Mouse (Mus musculus) liver, adult 2 months (tissue): ENCODE measurements around the gene Nsl1.

ENCODE experiments used
- CTCF ChIP-seq: fragments of 200-500 bp; IDR thresholded peaks from 2 replicates; pipeline ENCODE4 v1.5.1; 2011; ENCODE audit warnings: low read depth, low read length, control low read depth
- POLR2A ChIP-seq: fragments of 200-500 bp; IDR thresholded peaks from 2 replicates; pipeline ENCODE4 v1.6.1; 2011; ENCODE audit warnings: low read length, control low read depth; ENCODE audit not compliant: insufficient read depth; ENCODE audit errors: extremely low read depth

DNA sequence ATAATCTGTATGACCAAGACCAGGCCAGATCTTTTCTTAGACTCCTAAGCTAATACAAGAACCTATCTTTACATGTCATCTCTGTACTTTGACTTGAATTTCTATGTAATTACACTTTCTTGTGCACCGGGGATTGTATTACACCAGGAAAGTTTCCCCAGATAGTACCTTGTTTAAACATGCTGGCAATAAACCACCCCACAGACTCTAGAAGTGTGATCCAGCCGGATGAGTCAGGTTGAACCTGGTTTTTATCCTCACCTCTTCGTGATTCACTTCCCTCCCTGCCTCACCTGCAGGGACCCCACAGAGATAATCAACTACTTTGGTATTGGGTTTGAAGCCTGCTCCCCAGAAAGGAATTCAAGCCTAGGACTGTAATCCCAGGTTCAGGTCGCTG, 72.6 kb downstream of the Nsl1 start:
- TF ChIP-seq CTCF (no peak), POLR2A (no peak)
